Comparison of ENCODE assay signal across 9 mouse cellular contexts in the genomic region with DNA sequence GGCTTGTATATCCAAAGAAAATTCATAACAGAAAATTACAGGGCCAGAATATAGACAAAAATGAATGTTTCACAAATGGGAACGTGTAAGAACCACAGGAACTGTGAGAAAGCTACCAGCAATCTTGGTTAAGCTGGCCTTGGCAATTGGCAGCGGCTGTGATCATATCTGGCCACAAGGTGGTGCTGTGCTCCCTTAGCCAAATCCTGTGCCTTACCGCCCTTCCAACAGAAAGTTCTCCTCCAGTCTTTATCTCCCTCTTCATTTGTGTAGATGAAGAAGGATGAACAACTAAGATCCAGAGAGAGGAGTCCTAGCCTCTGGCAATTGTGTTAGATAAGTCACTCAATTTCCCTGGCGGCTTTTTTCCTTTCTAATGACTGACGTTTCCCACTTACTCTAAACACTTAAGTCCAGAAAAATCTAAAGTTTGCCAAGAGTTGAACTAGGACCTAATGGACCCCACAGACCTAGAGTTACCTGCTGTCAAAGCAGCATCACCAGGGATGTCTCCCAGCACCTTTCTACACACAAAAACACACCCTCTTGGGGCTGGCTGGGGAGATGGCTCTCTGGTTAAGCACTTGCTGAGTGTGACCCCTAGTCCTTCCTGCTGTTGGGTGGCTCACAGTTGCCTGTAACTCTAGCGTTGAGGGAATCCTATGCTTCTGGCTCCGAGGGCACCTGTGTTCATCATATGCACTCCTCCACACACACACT. TPM values are rescaled to one million over a fixed set of nuclear protein-coding genes. Genes with fewer than 3 reads are reported as not detected.
A peak's percentile ranks its signal among the peaks of the same experiment; 100 is the strongest.
DNase-seq lines count a peak whose midpoint lies in the region; ATAC-seq lines count a peak whose summit lies in the region.
"Had no signal": no experiment of that assay in that cellular context is flagged by ENCODE, and none has a peak within 500 bp of the region (broad histone marks: within the 10 kb centered on the region; RNA-seq: fewer than 3 reads in every experiment).

No protein-coding gene starts in this region.

- H3K4me3 ChIP-seq in neural tube, embryonic 15.5 days (replicated peaks): no peak overlapping the region
- H3K4me3 ChIP-seq in embryonic facial prominence, embryonic 11.5 days (ENCODE audit: low read depth, low read length): no peak overlapping the region
- no peak overlapping the region for H3K4me3 ChIP-seq in heart, embryonic 15.5 days

- 47% methylated on average over 7 of the region's 7 CpGs for WGBS in neural tube, embryonic 15.5 days
- WGBS in embryonic facial prominence, embryonic 11.5 days: 39% methylated on average over 7 of the region's 7 CpGs
- 35% methylated on average over 7 of the region's 7 CpGs for WGBS in heart, embryonic 15.5 days

- H3K4me1 ChIP-seq in neural tube, embryonic 15.5 days: peaks cover 7% of the 10 kb centered on the region; the same call in 1 of the 2 replicates
- no peaks in the 10 kb centered on the region for H3K4me1 ChIP-seq in embryonic facial prominence, embryonic 11.5 days (ENCODE audit: control insufficient read depth, insufficient read depth, low read length)
- H3K4me1 ChIP-seq in heart, embryonic 15.5 days (replicated peaks): peaks cover 25% of the 10 kb centered on the region

- no peak for ATAC-seq in neural tube, embryonic 15.5 days (ENCODE audit: low FRiP score)
- no peak for ATAC-seq in embryonic facial prominence, embryonic 11.5 days (replicated peaks; ENCODE audit: insufficient number of reproducible peaks, low FRiP score, low TSS enrichment, low read depth)
- no peak for ATAC-seq in heart, embryonic 15.5 days (replicated peaks; ENCODE audit: insufficient number of reproducible peaks, insufficient read depth, low FRiP score, low read depth)
- peak; percentile 72 for ATAC-seq in megakaryocyte progenitor cell, adult 5-6 weeks (replicated peaks; ENCODE audit: poor library complexity)

- H3K9ac ChIP-seq in neural tube, embryonic 15.5 days (replicated peaks): no peak overlapping the region
- H3K9ac ChIP-seq in embryonic facial prominence, embryonic 11.5 days (replicated peaks; ENCODE audit: low read length): no peak overlapping the region
- no peak overlapping the region for H3K9ac ChIP-seq in heart, embryonic 15.5 days

- H3K4me2 ChIP-seq in neural tube, embryonic 15.5 days: no peak overlapping the region
- no peak overlapping the region for H3K4me2 ChIP-seq in embryonic facial prominence, embryonic 11.5 days (ENCODE audit: low read depth, low read length)
- no peak overlapping the region for H3K4me2 ChIP-seq in heart, embryonic 15.5 days

- no peaks in the 10 kb centered on the region for H3K9me3 ChIP-seq in neural tube, embryonic 15.5 days (replicated peaks)
- no peaks in the 10 kb centered on the region for H3K9me3 ChIP-seq in embryonic facial prominence, embryonic 11.5 days (replicated peaks; ENCODE audit: control insufficient read depth, low read length)
- H3K9me3 ChIP-seq in heart, embryonic 15.5 days (replicated peaks): no peaks in the 10 kb centered on the region

- no peaks in the 10 kb centered on the region for H3K36me3 ChIP-seq in neural tube, embryonic 15.5 days
- no peaks in the 10 kb centered on the region for H3K36me3 ChIP-seq in embryonic facial prominence, embryonic 11.5 days (replicated peaks; ENCODE audit: control insufficient read depth, insufficient read depth, low read depth, low read length)
- H3K36me3 ChIP-seq in heart, embryonic 15.5 days: 0 out of 2 replicates have a peak, but pooled peaks cover 3% of the 10 kb centered on the region

- H3K27ac ChIP-seq in neural tube, embryonic 15.5 days (replicated peaks): no peak overlapping the region
- no peak overlapping the region for H3K27ac ChIP-seq in embryonic facial prominence, embryonic 11.5 days (replicated peaks; ENCODE audit: low read depth, low read length)
- peak overlapping the region; percentile 55 for H3K27ac ChIP-seq in heart, embryonic 15.5 days

- peak; percentile 78 for DNase-seq in neural tube, embryonic 10.5 days (ENCODE audit: extremely low spot score, low spot score)
- peak; percentile 39 for DNase-seq in adrenal gland, adult 8-10 months
- DNase-seq in embryonic facial prominence, embryonic 11.5 days (ENCODE audit: low spot score): peak; percentile 88
- peak; percentile 73 to 79 for DNase-seq in layer of hippocampus, postnatal 10 days (ENCODE audit: low spot score in 2 of 2)
- peak; percentile 53 for DNase-seq in telencephalon, adult 2 months (ENCODE audit: low read depth, low spot score)

- H3K27me3 ChIP-seq in neural tube, embryonic 15.5 days (replicated peaks): no peaks in the 10 kb centered on the region
- no peaks in the 10 kb centered on the region for H3K27me3 ChIP-seq in embryonic facial prominence, embryonic 11.5 days (ENCODE audit: control insufficient read depth, insufficient read depth, low read length)
- no peaks in the 10 kb centered on the region for H3K27me3 ChIP-seq in heart, embryonic 15.5 days

RNA-seq across cellular contexts. Expression of a gene that starts 55.6 kb away (rescaled TPM):
- not detected in 2 replicates for polyA plus RNA-seq in neural tube, embryonic 15.5 days (2015; fragmentation: Nextera tagmentation; extraction: Ambion mirVana)
- not detected for total RNA-seq in adrenal gland, adult 8-10 months (2022)
- polyA plus RNA-seq in embryonic facial prominence, embryonic 11.5 days (2014; fragmentation: Nextera tagmentation; extraction: Ambion mirVana): not detected in 2 replicates
- polyA plus RNA-seq in heart, embryonic 15.5 days (2015; fragmentation: Nextera tagmentation; extraction: Ambion mirVana): not detected in 2 replicates
- not detected for total RNA-seq in layer of hippocampus, postnatal 10 days (2021)
- not detected in 2 replicates for total RNA-seq in megakaryocyte progenitor cell, adult 5-6 weeks (2015)
- not detected in 2 replicates for total RNA-seq in megakaryocyte progenitor cell, adult 5-6 weeks (2017)
- total RNA-seq: gastrocnemius, postnatal 4 days had no signal
